Mouse (Mus musculus): ENCODE results near the gene 2210407C18Rik. TPM values are rescaled to one million over a fixed set of nuclear protein-coding genes. Genes with fewer than 3 reads are reported as not detected.

Gene 2210407C18Rik
- not detected for total RNA-seq (2021)
- long read RNA-seq, experiment 1 = 0 reads
- long read RNA-seq, experiment 2 = 0 reads

GRCm38 (mm10) chr11:58615975-58616374 lies at the start of gene 2210407C18Rik:
2210407C18Rik (minus strand) TSS chr11:58616075.
- no peak for DNase-seq

- DNase-seq = no peak
Observed at GRCm38 (mm10) chr11:58658596-58658995, 42.7 kb upstream of the 2210407C18Rik start, which contains the start of gene Olfr322. Olfr322 (plus strand) TSS chr11:58658782.

GRCm38 (mm10) chr11:58655151-58655550 lies 39.3 kb upstream of the 2210407C18Rik start:
- no peak for DNase-seq

- DNase-seq = peak; percentile 7 to 24
Observed at GRCm38 (mm10) chr11:58643350-58643749, 27.5 kb upstream of the 2210407C18Rik start.

GRCm38 (mm10) chr11:58641638-58642358 lies 25.9 kb upstream of the 2210407C18Rik start:
- DNase-seq = no peak

GRCm38 (mm10) chr11:58641057-58641456 lies 25.2 kb upstream of the 2210407C18Rik start:
- DNase-seq = no peak

GRCm38 (mm10) chr11:58640272-58640867 lies 24.5 kb upstream of the 2210407C18Rik start, which contains the start of gene Trim58:
Trim58 (plus strand) TSS chr11:58640465.
- DNase-seq = peak; percentile 18 to 26

GRCm38 (mm10) chr11:58638176-58638701 lies 22.4 kb upstream of the 2210407C18Rik start:
- peak; percentile 64 to 65 for DNase-seq

GRCm38 (mm10) chr11:58636376-58636977 lies 20.6 kb upstream of the 2210407C18Rik start:
- peak; percentile 49 to 59 for DNase-seq

GRCm38 (mm10) chr11:58634878-58635277 lies 19.0 kb upstream of the 2210407C18Rik start:
- no peak for DNase-seq

GRCm38 (mm10) chr11:58630401-58630800 lies 14.5 kb upstream of the 2210407C18Rik start, which contains the start of gene Olfr323:
Olfr323 (minus strand) TSS chr11:58630501.
- no peak for DNase-seq

- no peak for DNase-seq
Observed at GRCm38 (mm10) chr11:58626146-58626545, 10.3 kb upstream of the 2210407C18Rik start.

GRCm38 (mm10) chr11:58618793-58619192 lies 2.9 kb upstream of the 2210407C18Rik start:
- no peak for DNase-seq

GRCm38 (mm10) chr11:58618369-58618768 lies 2.5 kb upstream of the 2210407C18Rik start:
- no peak for DNase-seq

GRCm38 (mm10) chr11:58614526-58614925 lies 1.3 kb downstream of the 2210407C18Rik start:
- no peak for DNase-seq

- DNase-seq = no peak
Observed at GRCm38 (mm10) chr11:58613359-58613758, 2.5 kb downstream of the 2210407C18Rik start.

- peak in 1 of 2 experiments; percentile 5 for DNase-seq
Observed at GRCm38 (mm10) chr11:58607030-58607429, 8.8 kb downstream of the 2210407C18Rik start.

GRCm38 (mm10) chr11:58606177-58606919 lies 9.5 kb downstream of the 2210407C18Rik start:
- no peak for DNase-seq

- no peak for DNase-seq
Observed at GRCm38 (mm10) chr11:58605228-58605627, 10.6 kb downstream of the 2210407C18Rik start.

GRCm38 (mm10) chr11:58604688-58605087 lies 11.2 kb downstream of the 2210407C18Rik start:
- no peak for DNase-seq

- no peak for DNase-seq
Observed at GRCm38 (mm10) chr11:58602800-58603560, 12.9 kb downstream of the 2210407C18Rik start.

All from adrenal gland, postnatal 36 days (tissue).